Mouse (Mus musculus): ENCODE data around the gene Elf2.

DNA sequence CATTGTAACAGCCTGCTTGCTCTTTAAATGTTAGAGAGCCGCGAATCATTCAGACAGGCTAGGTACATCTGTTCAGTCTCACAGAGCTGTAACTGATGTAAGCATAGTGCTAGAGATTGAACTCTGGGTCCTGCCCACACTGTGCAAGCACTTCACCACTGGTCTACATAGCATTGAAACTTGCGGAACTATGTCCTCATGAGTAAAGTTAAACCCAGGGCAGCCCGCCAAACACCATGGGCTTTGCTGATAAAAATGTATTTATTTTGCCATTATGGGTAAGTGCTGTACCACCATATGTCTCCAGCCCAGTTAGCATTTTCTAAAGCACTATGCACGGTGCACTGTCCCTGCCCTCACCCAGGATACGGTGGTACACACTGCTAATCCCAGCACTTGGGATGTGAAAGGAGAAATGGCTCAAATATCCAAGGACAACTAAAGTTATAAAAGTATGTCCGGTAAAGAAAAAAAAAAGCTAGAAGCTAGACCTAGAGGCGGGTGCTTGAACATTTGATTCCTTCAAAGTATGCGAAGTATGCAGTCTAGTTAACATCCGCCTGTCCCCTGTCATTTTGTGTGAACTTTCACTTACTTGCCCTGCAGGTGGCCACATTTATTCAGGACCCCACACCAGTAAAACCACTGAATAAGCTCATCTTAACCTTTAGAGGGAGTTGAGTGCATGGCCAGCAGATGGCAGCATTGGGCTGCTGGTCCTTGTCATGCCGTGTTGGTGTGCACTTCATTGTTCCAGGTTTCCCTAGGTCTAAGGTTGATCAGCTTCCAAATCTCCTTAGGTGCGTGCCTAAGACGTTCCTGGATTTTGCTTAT is 106.3 kb downstream of the Elf2 start:
- TF ChIP-seq CTCF (IDR thresholded peaks at IDR 0.05; ENCODE audit: insufficient read depth, low read length) (peak; percentile 100), POLR2A (IDR thresholded peaks at IDR 0.05; ENCODE audit: borderline replicate concordance, extremely low read depth, low read depth, low read length) (no peak)
